Mouse (Mus musculus) myocyte (in vitro differentiated cells): ENCODE measurements around the gene Rnls.

Source experiments
- MYOD1 ChIP-seq, 3 experiments: IDR thresholded peaks; one replicate each; pipeline ENCODE4 v1.6.1; 2011; ENCODE audit warnings: control low read depth in 2 of 3, low read depth in 2 of 3, mild to moderate bottlenecking in 2 of 3, moderate library complexity in 1 of 3; ENCODE audit not compliant: insufficient read length in 2 of 3, control insufficient read depth in 1 of 3
- POLR2A ChIP-seq: IDR thresholded peaks from one replicate; pipeline ENCODE4 v1.6.1; 2011; ENCODE audit warnings: low read depth, mild to moderate bottlenecking, control low read depth, moderate library complexity; ENCODE audit not compliant: insufficient read length
- TCF3 ChIP-seq: IDR thresholded peaks from one replicate; pipeline ENCODE4 v1.6.1; 2011; ENCODE audit warnings: low read depth, control low read depth; ENCODE audit not compliant: insufficient read length

GRCm38 (mm10) chr19:33262421-33262820 is 129.7 kb downstream of the Rnls start:
- TF ChIP-seq POLR2A (no peak), MYOD1 (IDR thresholded peaks at IDR 0.05; ENCODE audit: control insufficient read depth in 1 of 3, insufficient read length in 2 of 3, low read depth in 2 of 3) (no peak), TCF3 (no peak)
